Mouse (Mus musculus) cortical plate, adult 2 months (tissue): ENCODE data around the gene Lca5.

Experiments used
- CTCF ChIP-seq: fragments of 200-500 bp; IDR thresholded peaks from 2 replicates; pipeline ENCODE4 v1.5.1; 2011; ENCODE audit warnings: mild to moderate bottlenecking, control low read depth, low read length; ENCODE audit not compliant: insufficient read depth; ENCODE audit errors: extremely low read depth
- POLR2A ChIP-seq: fragments of 200-500 bp; IDR thresholded peaks from 2 replicates; pipeline ENCODE4 v1.6.1; 2011; ENCODE audit warnings: mild to moderate bottlenecking, low read length, control low read depth; ENCODE audit not compliant: insufficient read depth; ENCODE audit errors: extremely low read depth

DNA sequence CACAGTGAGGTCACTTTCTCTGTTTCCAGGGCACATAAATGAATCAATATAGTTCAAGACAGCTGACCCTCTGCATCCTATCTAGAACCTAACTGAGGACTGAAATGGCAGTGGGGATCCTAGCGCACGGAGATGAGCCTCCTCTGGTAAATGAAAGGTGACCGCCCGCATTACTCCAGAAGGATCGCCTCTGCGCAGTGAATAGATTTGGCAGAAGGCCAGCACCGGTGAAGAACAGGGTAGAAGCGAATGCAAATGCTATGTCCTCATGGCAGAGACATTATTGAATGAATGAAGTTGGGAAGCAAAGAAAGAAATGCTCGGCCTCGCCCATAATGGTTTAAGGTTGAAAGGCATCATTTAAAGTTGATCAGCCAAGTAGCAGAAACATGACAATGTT lies 61.3 kb downstream of the Lca5 start:
- TF ChIP-seq POLR2A (no peak), CTCF (no peak)
